Mouse (Mus musculus): ENCODE measurements around the gene Abcd1. TPM values are rescaled to one million over a fixed set of nuclear protein-coding genes. Genes with fewer than 3 reads are reported as not detected.

The Abcd1 gene
- total RNA-seq, 1 experiment, result 5.0 TPM

DNA sequence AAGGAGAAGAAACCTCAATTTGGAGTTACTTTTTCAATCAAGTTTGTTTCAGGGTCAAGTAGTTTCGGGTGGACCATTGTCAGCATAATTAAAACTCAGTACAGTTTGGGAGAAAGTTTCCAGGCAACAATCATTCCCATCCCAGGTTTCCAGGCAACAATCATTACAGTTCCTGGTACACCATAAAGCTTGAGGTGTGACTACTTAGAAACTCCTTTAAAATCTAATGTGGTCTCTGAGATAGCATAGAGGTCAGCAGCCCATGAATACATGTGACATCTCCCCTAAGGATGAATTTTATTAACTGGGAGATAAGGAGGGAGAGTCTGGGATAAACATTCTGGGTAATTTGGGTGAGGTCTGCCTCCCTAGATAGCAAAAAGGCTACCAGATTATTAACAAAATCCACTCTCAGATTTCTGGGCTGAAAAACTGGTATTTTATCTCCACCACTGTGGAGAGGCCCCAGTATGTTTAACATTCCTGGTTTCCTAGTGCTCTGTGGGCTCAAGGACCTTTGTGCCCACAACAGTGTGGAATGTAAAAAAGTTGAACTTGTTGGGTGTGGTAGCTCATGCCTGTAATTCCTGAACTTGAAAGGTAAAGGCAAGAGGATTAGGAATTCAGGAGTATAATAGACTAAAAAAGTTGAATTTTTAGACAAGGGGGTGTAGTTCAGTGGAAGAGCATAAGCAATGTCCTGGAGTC, 28.5 kb downstream of the Abcd1 start:
- no peak overlapping the region for H3K4me3 ChIP-seq (ENCODE audit: insufficient read depth in 1 of 2, low read depth in 1 of 2, low read length in 2 of 2, poor library complexity in 1 of 2, severe bottlenecking in 1 of 2)
- H3K36me3 ChIP-seq (ENCODE audit: control insufficient read depth, insufficient read depth, low read length, poor library complexity, severe bottlenecking), result no peaks in the 10 kb centered on the region
- H3K9me3 ChIP-seq (ENCODE audit: control insufficient read depth, insufficient read depth, low read depth, low read length), result no peaks in the 10 kb centered on the region
- no peak overlapping the region for H3K9ac ChIP-seq (ENCODE audit: insufficient read depth, low read depth, low read length, poor library complexity, severe bottlenecking)
- no peak overlapping the region for H3K27ac ChIP-seq (ENCODE audit: insufficient read depth, low read depth, low read length, poor library complexity, severe bottlenecking)
- no peak for TF ChIP-seq MAFK (IDR thresholded peaks at IDR 0.05; ENCODE audit: insufficient read depth, low read depth, low read length)
- TF ChIP-seq HCFC1 (IDR thresholded peaks at IDR 0.05; ENCODE audit: borderline replicate concordance, insufficient read depth, low read length), result no peak
- TF ChIP-seq ZC3H11A (IDR thresholded peaks at IDR 0.05; ENCODE audit: borderline replicate concordance, low read depth, low read length), result no peak
- no peak for TF ChIP-seq ZNF384 (IDR thresholded peaks at IDR 0.05; ENCODE audit: low read depth, low read length)
- TF ChIP-seq CHD2 (IDR thresholded peaks at IDR 0.05; ENCODE audit: low read depth, low read length), result no peak
- peaks cover 0 to 3% of the 10 kb centered on the region in 2 experiments; a peak in 1 of 4 replicates for H3K4me1 ChIP-seq (ENCODE audit: control insufficient read depth in 2 of 2, insufficient read depth in 2 of 2, low read length in 2 of 2, poor library complexity in 1 of 2)
- in situ Hi-C loops (cut with MboI; ENCODE audit: low sequenced_read_pairs in 2 of 2, unreplicated experiment in 2 of 2), result no loop called here
- DNase-seq (ENCODE audit: low read depth, low spot score), result no peak

- Histone ChIP-seq H3K4me1 (ENCODE audit: control insufficient read depth in 2 of 2, insufficient read depth in 2 of 2, low read length in 2 of 2, poor library complexity in 1 of 2) (no peaks in the 10 kb centered on the region), H3K4me3 (ENCODE audit: insufficient read depth in 1 of 2, low read depth in 1 of 2, low read length in 2 of 2, poor library complexity in 1 of 2, severe bottlenecking in 1 of 2) (no peak overlapping the region), H3K36me3 (ENCODE audit: control insufficient read depth, insufficient read depth, low read length, poor library complexity, severe bottlenecking) (no peaks in the 10 kb centered on the region), H3K9ac (ENCODE audit: insufficient read depth, low read depth, low read length, poor library complexity, severe bottlenecking) (no peak overlapping the region), H3K27ac (ENCODE audit: insufficient read depth, low read depth, low read length, poor library complexity, severe bottlenecking) (no peak overlapping the region), H3K9me3 (ENCODE audit: control insufficient read depth, insufficient read depth, low read depth, low read length) (no peaks in the 10 kb centered on the region)
- TF ChIP-seq HCFC1 (IDR thresholded peaks at IDR 0.05; ENCODE audit: borderline replicate concordance, insufficient read depth, low read length) (no peak), MAFK (IDR thresholded peaks at IDR 0.05; ENCODE audit: insufficient read depth, low read depth, low read length) (no peak), CHD2 (IDR thresholded peaks at IDR 0.05; ENCODE audit: low read depth, low read length) (no peak), ZNF384 (IDR thresholded peaks at IDR 0.05; ENCODE audit: low read depth, low read length) (no peak), ZC3H11A (IDR thresholded peaks at IDR 0.05; ENCODE audit: borderline replicate concordance, low read depth, low read length) (no peak)
- DNase-seq (ENCODE audit: low read depth, low spot score), result no peak
- in situ Hi-C loops (cut with MboI; ENCODE audit: low sequenced_read_pairs in 2 of 2, unreplicated experiment in 2 of 2), result no loop called here
Measured at GRCm38 (mm10) chrX:73748977-73749376, 32.6 kb downstream of the Abcd1 start.

- Histone ChIP-seq H3K36me3 (ENCODE audit: control insufficient read depth, insufficient read depth, low read length, poor library complexity, severe bottlenecking) (no peaks in the 10 kb centered on the region), H3K9ac (ENCODE audit: insufficient read depth, low read depth, low read length, poor library complexity, severe bottlenecking) (no peak within 1 kb of the TSS), H3K27ac (ENCODE audit: insufficient read depth, low read depth, low read length, poor library complexity, severe bottlenecking) (no peak within 1 kb of the TSS), H3K4me3 (ENCODE audit: insufficient read depth in 1 of 2, low read depth in 1 of 2, low read length in 2 of 2, poor library complexity in 1 of 2, severe bottlenecking in 1 of 2) (no peak within 1 kb of the TSS), H3K9me3 (ENCODE audit: control insufficient read depth, insufficient read depth, low read depth, low read length) (no peaks in the 10 kb centered on the region), H3K4me1 (ENCODE audit: control insufficient read depth in 2 of 2, insufficient read depth in 2 of 2, low read length in 2 of 2, poor library complexity in 1 of 2) (no peaks in the 10 kb centered on the region)
- DNase-seq (ENCODE audit: low read depth, low spot score), result no peak
- TF ChIP-seq ZC3H11A (IDR thresholded peaks at IDR 0.05; ENCODE audit: borderline replicate concordance, low read depth, low read length), result no peak
- TF ChIP-seq CHD2 (IDR thresholded peaks at IDR 0.05; ENCODE audit: low read depth, low read length), result no peak
- no peak for TF ChIP-seq HCFC1 (IDR thresholded peaks at IDR 0.05; ENCODE audit: borderline replicate concordance, insufficient read depth, low read length)
- no peak for TF ChIP-seq MAFK (IDR thresholded peaks at IDR 0.05; ENCODE audit: insufficient read depth, low read depth, low read length)
- TF ChIP-seq ZNF384 (IDR thresholded peaks at IDR 0.05; ENCODE audit: low read depth, low read length), result no peak
- in situ Hi-C loops (cut with MboI; ENCODE audit: low sequenced_read_pairs in 2 of 2, unreplicated experiment in 2 of 2), result no loop called here
Measured at GRCm38 (mm10) chrX:73756334-73757140, 40.1 kb downstream of the Abcd1 start, which contains the start of gene Plxnb3. Plxnb3 (plus strand) TSS chrX:73757090.

DNA sequence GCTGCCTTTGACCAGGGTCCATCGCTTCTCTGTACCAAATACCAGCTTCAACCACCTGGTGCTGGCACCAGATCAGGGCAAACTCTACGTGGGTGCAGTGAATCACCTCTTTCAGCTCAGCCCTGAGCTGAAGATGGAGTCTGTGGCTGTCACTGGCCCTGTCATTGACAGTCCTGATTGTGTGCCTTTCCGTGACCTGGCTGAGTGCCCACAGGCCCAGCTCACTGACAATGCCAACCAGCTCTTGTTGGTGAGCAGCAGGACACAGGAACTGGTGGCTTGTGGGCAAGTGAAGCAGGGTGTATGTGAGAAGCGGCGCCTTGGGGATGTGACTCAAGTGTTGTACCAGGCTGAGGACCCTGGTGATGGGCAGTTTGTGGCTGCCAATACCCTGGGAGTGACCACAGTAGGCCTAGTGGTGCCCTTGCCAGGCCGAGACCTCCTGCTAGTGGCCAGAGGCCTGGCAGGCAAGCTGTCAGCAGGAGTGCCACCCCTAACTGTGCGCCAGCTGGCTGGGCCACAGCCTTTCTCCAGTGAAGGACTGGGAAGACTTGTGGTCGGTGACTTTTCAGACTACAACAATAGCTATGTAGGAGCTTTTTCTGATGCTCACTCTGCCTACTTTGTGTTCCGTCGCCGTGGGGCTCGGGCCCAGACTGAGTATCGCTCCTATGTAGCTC, 42.4 kb downstream of the Abcd1 start:
- Histone ChIP-seq H3K4me3 (ENCODE audit: insufficient read depth in 1 of 2, low read depth in 1 of 2, low read length in 2 of 2, poor library complexity in 1 of 2, severe bottlenecking in 1 of 2) (no peak overlapping the region), H3K9ac (ENCODE audit: insufficient read depth, low read depth, low read length, poor library complexity, severe bottlenecking) (no peak overlapping the region), H3K4me1 (ENCODE audit: control insufficient read depth in 2 of 2, insufficient read depth in 2 of 2, low read length in 2 of 2, poor library complexity in 1 of 2) (no peaks in the 10 kb centered on the region), H3K36me3 (ENCODE audit: control insufficient read depth, insufficient read depth, low read length, poor library complexity, severe bottlenecking) (no peaks in the 10 kb centered on the region), H3K27ac (ENCODE audit: insufficient read depth, low read depth, low read length, poor library complexity, severe bottlenecking) (no peak overlapping the region), H3K9me3 (ENCODE audit: control insufficient read depth, insufficient read depth, low read depth, low read length) (no peaks in the 10 kb centered on the region)
- TF ChIP-seq MAFK (IDR thresholded peaks at IDR 0.05; ENCODE audit: insufficient read depth, low read depth, low read length), result no peak
- TF ChIP-seq ZNF384 (IDR thresholded peaks at IDR 0.05; ENCODE audit: low read depth, low read length), result no peak
- TF ChIP-seq CHD2 (IDR thresholded peaks at IDR 0.05; ENCODE audit: low read depth, low read length), result no peak
- no peak for TF ChIP-seq ZC3H11A (IDR thresholded peaks at IDR 0.05; ENCODE audit: borderline replicate concordance, low read depth, low read length)
- no peak for TF ChIP-seq HCFC1 (IDR thresholded peaks at IDR 0.05; ENCODE audit: borderline replicate concordance, insufficient read depth, low read length)
- DNase-seq (ENCODE audit: low read depth, low spot score), result no peak
- in situ Hi-C loops (cut with MboI; ENCODE audit: low sequenced_read_pairs in 2 of 2, unreplicated experiment in 2 of 2), result no loop called here

Data from ES-E14 (cell line).